Comparison of ENCODE assay signal across 8 mouse cellular contexts in genomic region chr4:154449343-154449742, GRCm38 (mm10).
DNase-seq lines count a peak whose midpoint lies in the region; ATAC-seq and TF ChIP-seq lines count a peak whose summit lies in the region.

No protein-coding gene starts in this region.

- peak; percentile 84 for ATAC-seq in forebrain, postnatal 0 days
- peak; percentile 51; the same call in 1 of the 2 replicates for ATAC-seq in intestine, postnatal 0 days
- ATAC-seq in midbrain, embryonic 14.5 days (ENCODE audit: low FRiP score, low TSS enrichment) = peak; percentile 31; the same call in 1 of the 2 replicates

- H3K27ac ChIP-seq in forebrain, postnatal 0 days (ENCODE audit: low read depth, low read length) = no peak overlapping the region
- H3K27ac ChIP-seq in intestine, postnatal 0 days (ENCODE audit: low read depth, low read length) = 0 out of 2 replicates have a peak overlapping the region, but pooled peaks have one; percentile 15
- H3K27ac ChIP-seq in midbrain, embryonic 14.5 days (replicated peaks; ENCODE audit: low read depth, low read length) = no peak overlapping the region

- whole genome bisulfite sequencing in forebrain, postnatal 0 days = 4% methylated on average over 3 of the region's 3 CpGs
- WGBS in intestine, postnatal 0 days = 24% methylated on average over 3 of the region's 3 CpGs
- 12% methylated on average over 3 of the region's 3 CpGs for WGBS in midbrain, embryonic 14.5 days

- H3K9me3 ChIP-seq in forebrain, postnatal 0 days (ENCODE audit: low read length) = no peaks in the 10 kb centered on the region
- H3K9me3 ChIP-seq in intestine, postnatal 0 days (ENCODE audit: control insufficient read depth) = no peaks in the 10 kb centered on the region
- no peaks in the 10 kb centered on the region for H3K9me3 ChIP-seq in midbrain, embryonic 14.5 days (ENCODE audit: control insufficient read depth, low read length)

- no peak overlapping the region for H3K4me3 ChIP-seq in forebrain, postnatal 0 days (ENCODE audit: low read depth, low read length)
- H3K4me3 ChIP-seq in intestine, postnatal 0 days (ENCODE audit: low read depth, low read length) = no peak overlapping the region
- no peak overlapping the region for H3K4me3 ChIP-seq in midbrain, embryonic 14.5 days (replicated peaks; ENCODE audit: low read depth, low read length)

- no peaks in the 10 kb centered on the region for H3K4me1 ChIP-seq in forebrain, postnatal 0 days (ENCODE audit: insufficient read depth)
- H3K4me1 ChIP-seq in intestine, postnatal 0 days (replicated peaks; ENCODE audit: control insufficient read depth, insufficient read depth, low read length) = no peaks in the 10 kb centered on the region; the same call in 1 of the 2 replicates
- H3K4me1 ChIP-seq in midbrain, embryonic 14.5 days (ENCODE audit: control insufficient read depth, insufficient read depth, low read length) = no peaks in the 10 kb centered on the region

- intact Hi-C loops in left cerebral cortex, postnatal 4 days (cut with DNase I) = loop anchor here (10.0 kb wide), 1 partner anchor 115 kb away; the partner anchor contains the start of gene B230104I21Rik

- H3K4me2 ChIP-seq in forebrain, postnatal 0 days (ENCODE audit: low read depth) = no peak overlapping the region
- H3K4me2 ChIP-seq in intestine, postnatal 0 days (replicated peaks; ENCODE audit: low read depth) = no peak overlapping the region
- no peak overlapping the region for H3K4me2 ChIP-seq in midbrain, embryonic 14.5 days (ENCODE audit: low read length)

- TF ChIP-seq CTCF in forebrain, postnatal 0 days (IDR thresholded peaks at IDR 0.05; ENCODE audit: low read depth) = peak; percentile 67
- TF ChIP-seq CTCF in intestine, postnatal 0 days (IDR thresholded peaks at IDR 0.05; ENCODE audit: low read depth) = peak; percentile 78

- DNase-seq in adrenal gland, adult (ENCODE audit: inconsistent age in 2 of 2, low spot score in 1 of 2) = peak; percentile 27 to 66
- DNase-seq in adrenal gland, adult 8-10 months = no peak
- DNase-seq in adrenal gland, postnatal 25 days = peak; percentile 29
- DNase-seq in forebrain, postnatal 0 days = peak; percentile 71
- peak; percentile 56 for DNase-seq in left cerebral cortex, postnatal 4 days
- DNase-seq in midbrain, embryonic 14.5 days = peak; percentile 81
- no peak for DNase-seq in c-Kit-positive CD71-positive TER-119-positive erythroid progenitor cells, embryonic 14.5 days (ENCODE audit: low spot score)

- no peaks in the 10 kb centered on the region for H3K27me3 ChIP-seq in forebrain, postnatal 0 days (ENCODE audit: insufficient read depth, low read length)
- no peaks in the 10 kb centered on the region for H3K27me3 ChIP-seq in intestine, postnatal 0 days (replicated peaks; ENCODE audit: control insufficient read depth, insufficient read depth, low read length)
- H3K27me3 ChIP-seq in midbrain, embryonic 14.5 days (ENCODE audit: control insufficient read depth, insufficient read depth, low read length) = peaks cover 9% of the 10 kb centered on the region; the same call in 1 of the 2 replicates

- no peaks in the 10 kb centered on the region for H3K36me3 ChIP-seq in forebrain, postnatal 0 days (ENCODE audit: insufficient read depth)
- H3K36me3 ChIP-seq in intestine, postnatal 0 days (ENCODE audit: control insufficient read depth, insufficient read depth) = no peaks in the 10 kb centered on the region
- H3K36me3 ChIP-seq in midbrain, embryonic 14.5 days (ENCODE audit: control insufficient read depth, insufficient read depth, low read length) = no peaks in the 10 kb centered on the region

- no peak overlapping the region for H3K9ac ChIP-seq in forebrain, postnatal 0 days
- H3K9ac ChIP-seq in intestine, postnatal 0 days (ENCODE audit: low read depth, low read length) = no peak overlapping the region
- no peak overlapping the region for H3K9ac ChIP-seq in midbrain, embryonic 14.5 days (replicated peaks; ENCODE audit: low read length)

Comparison
In these comparisons a context has a peak if more than half of its experiments do, and no peak if none do; other contexts are left out.
1. DNase-seq: peak in adrenal gland, adult (2 of 2), adrenal gland, postnatal 25 days (single experiment), forebrain, postnatal 0 days (single experiment), left cerebral cortex, postnatal 4 days (single experiment) and midbrain, embryonic 14.5 days (single experiment); none in adrenal gland, adult 8-10 months (single experiment) and c-Kit-positive CD71-positive TER-119-positive erythroid progenitor cells, embryonic 14.5 days (single experiment).
2. ATAC-seq: peak in every context shown above with its lines; median percentile 84 in forebrain, postnatal 0 days; 51 in intestine, postnatal 0 days; 31 in midbrain, embryonic 14.5 days.